In genomic region chr11:43333547-43333946, GRCm38 (mm10) we compare ENCODE assay signal across 25 mouse cellular contexts.
"Had no signal": no experiment of that assay in that cellular context is flagged by ENCODE, and none has a peak within 500 bp of the region (broad histone marks: within the 10 kb centered on the region; RNA-seq: fewer than 3 reads in every experiment).

No protein-coding gene starts in this region.

- H3K36me3 ChIP-seq: limb, embryonic 12.5 days; liver, embryonic 12.5 days; liver, embryonic 15.5 days; lung, embryonic 15.5 days; midbrain, embryonic 10.5 days; midbrain, embryonic 13.5 days; neural tube, embryonic 13.5 days had no signal

- H3K27me3 ChIP-seq: liver, embryonic 12.5 days; liver, embryonic 15.5 days; lung, embryonic 15.5 days; midbrain, embryonic 13.5 days; neural tube, embryonic 13.5 days had no signal

- DNase-seq: kidney, postnatal 25 days; layer of hippocampus, adult 9-11 months; liver; lung, adult 18-20 months; lung, postnatal 10 days; lung, postnatal 36 days; retina, postnatal 1 day; right cerebral cortex, postnatal 25 days; spleen, adult 18-20 months; thymus, adult 2 months; thymus, postnatal 14 days; thymus, postnatal 4 days had no signal

- H3K27ac ChIP-seq: kidney, postnatal 0 days; layer of hippocampus, adult 2 months; left cerebral cortex, adult 2 months; limb, embryonic 12.5 days; liver, embryonic 12.5 days; liver, embryonic 15.5 days; lung, embryonic 15.5 days; midbrain, embryonic 10.5 days; midbrain, embryonic 13.5 days; neural tube, embryonic 13.5 days had no signal

- H3K4me3 ChIP-seq: layer of hippocampus, adult 2 months; left cerebral cortex, adult 2 months; limb, embryonic 12.5 days; liver, embryonic 12.5 days; liver, embryonic 15.5 days; lung, embryonic 15.5 days; megakaryocyte, embryonic 14.5 days; midbrain, embryonic 10.5 days; midbrain, embryonic 13.5 days; myocyte; neural tube, embryonic 13.5 days had no signal

- H3K4me1 ChIP-seq: limb, embryonic 12.5 days; liver, embryonic 12.5 days; liver, embryonic 15.5 days; lung, embryonic 15.5 days; megakaryocyte, embryonic 14.5 days; midbrain, embryonic 10.5 days; midbrain, embryonic 13.5 days had no signal

- H3K9me3 ChIP-seq: limb, embryonic 12.5 days; liver, embryonic 12.5 days; liver, embryonic 15.5 days; lung, embryonic 15.5 days; megakaryocyte, embryonic 14.5 days; midbrain, embryonic 10.5 days; midbrain, embryonic 13.5 days; neural tube, embryonic 13.5 days had no signal

- H3K4me2 ChIP-seq: limb, embryonic 12.5 days; liver, embryonic 12.5 days; liver, embryonic 15.5 days; lung, embryonic 15.5 days; midbrain, embryonic 13.5 days; neural tube, embryonic 13.5 days had no signal

- ATAC-seq: liver, embryonic 12.5 days; midbrain, embryonic 13.5 days; midbrain, embryonic 16.5 days had no signal

- H3K9ac ChIP-seq: limb, embryonic 12.5 days; liver, embryonic 12.5 days; liver, embryonic 15.5 days; lung, embryonic 15.5 days; midbrain, embryonic 13.5 days; neural tube, embryonic 13.5 days had no signal
